Mouse (Mus musculus): Measurements from ENCODE around the gene Nop53.

DNA sequence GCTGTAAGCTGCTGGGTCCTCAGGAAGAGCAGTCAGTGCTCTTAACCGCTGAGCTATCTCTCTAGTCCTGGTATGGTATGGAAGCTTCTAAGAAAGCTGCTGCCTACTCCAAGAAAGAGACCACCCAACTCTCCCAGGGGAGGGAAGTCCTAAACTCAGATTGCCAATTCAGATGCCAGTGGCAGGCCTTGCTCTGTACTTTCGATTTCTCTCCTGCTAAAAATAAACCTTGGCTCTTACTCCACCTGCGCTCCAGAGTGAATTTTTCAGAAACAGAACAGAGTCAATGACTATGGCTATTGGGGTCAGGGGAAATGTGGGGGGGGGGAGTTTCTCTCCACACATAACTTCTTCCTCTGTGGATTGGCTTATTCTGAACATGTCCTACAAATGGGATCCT is 14.2 kb downstream of the Nop53 start:
- TF ChIP-seq POLR2A (IDR thresholded peaks at IDR 0.05; ENCODE audit: low read depth, low read length), result no peak
- TF ChIP-seq CTCF (IDR thresholded peaks at IDR 0.05; ENCODE audit: extremely low read depth, insufficient read depth, insufficient read length, insufficient replicate concordance), result no peak
